In genomic region chr3:130760711-130761435, GRCm38 (mm10) we compare ENCODE assay signal across 8 mouse cellular contexts. TPM values are rescaled to one million over a fixed set of nuclear protein-coding genes. Genes with fewer than 3 reads are reported as not detected.
A peak's percentile ranks its signal among the peaks of the same experiment; 100 is the strongest.
DNase-seq lines count a peak whose midpoint lies in the region; ATAC-seq and TF ChIP-seq lines count a peak whose summit lies in the region.

No protein-coding gene starts in this region.

- no peak overlapping the region for H3K9ac ChIP-seq in kidney, embryonic 16.5 days (replicated peaks; ENCODE audit: low read length)
- no peak overlapping the region for H3K9ac ChIP-seq in liver, embryonic 14.5 days (replicated peaks)

- H3K27ac ChIP-seq in kidney, embryonic 16.5 days (ENCODE audit: low read length): no peak overlapping the region
- no peak overlapping the region for H3K27ac ChIP-seq in liver, embryonic 14.5 days

- peak; percentile 44 for DNase-seq in kidney, adult 18-20 months
- DNase-seq in adrenal gland, adult (ENCODE audit: inconsistent age in 2 of 2, low spot score in 1 of 2): peak; percentile 59 to 88
- peak; percentile 82 for DNase-seq in embryo, embryonic 11 days
- DNase-seq in induced T-regulatory cell, adult 2 months (ENCODE audit: low read depth): peak; percentile 87
- DNase-seq in liver, embryonic 14.5 days (ENCODE audit: low read depth in 3 of 3, low spot score in 3 of 3): peak in 2 of 3 experiments; percentile 11 to 13
- peak; percentile 69 for DNase-seq in ovary, postnatal 14 days (ENCODE audit: low spot score)
- peak; percentile 87 for DNase-seq in thymus, postnatal 14 days

- H3K4me3 ChIP-seq in kidney, embryonic 16.5 days (ENCODE audit: low read length): no peak overlapping the region
- no peak overlapping the region for H3K4me3 ChIP-seq in liver, embryonic 14.5 days (ENCODE audit: insufficient read depth in 1 of 2, low read depth in 2 of 2, low read length in 2 of 2)

- ATAC-seq in kidney, embryonic 16.5 days (ENCODE audit: low FRiP score, low TSS enrichment): no peak
- ATAC-seq in liver, embryonic 14.5 days (ENCODE audit: insufficient read depth): no peak

- H3K9me3 ChIP-seq in kidney, embryonic 16.5 days (ENCODE audit: low read length): no peaks in the 10 kb centered on the region
- no peaks in the 10 kb centered on the region for H3K9me3 ChIP-seq in liver, embryonic 14.5 days (ENCODE audit: control insufficient read depth, low read length)

- no peaks in the 10 kb centered on the region for H3K4me1 ChIP-seq in kidney, embryonic 16.5 days (ENCODE audit: insufficient read depth, low read length)
- H3K4me1 ChIP-seq in liver, embryonic 14.5 days (replicated peaks; ENCODE audit: control insufficient read depth in 2 of 2, insufficient read depth in 2 of 2, low read length in 1 of 2): no peaks in the 10 kb centered on the region

- TF ChIP-seq CTCF in liver, embryonic 14.5 days (IDR thresholded peaks at IDR 0.05; ENCODE audit: low read depth): peak; percentile 57

- H3K27me3 ChIP-seq in kidney, embryonic 16.5 days (ENCODE audit: insufficient read depth, low read length): no peaks in the 10 kb centered on the region
- H3K27me3 ChIP-seq in liver, embryonic 14.5 days (ENCODE audit: control insufficient read depth, insufficient read depth, low read length): no peaks in the 10 kb centered on the region

- H3K36me3 ChIP-seq in kidney, embryonic 16.5 days (ENCODE audit: insufficient read depth, low read length): no peaks in the 10 kb centered on the region
- H3K36me3 ChIP-seq in liver, embryonic 14.5 days (replicated peaks; ENCODE audit: control insufficient read depth, insufficient read depth, low read depth): no peaks in the 10 kb centered on the region

- TF ChIP-seq EP300 in liver, embryonic 14.5 days (IDR thresholded peaks at IDR 0.05; ENCODE audit: low read depth): no peak

- 52% methylated on average over 24 of the region's 24 CpGs for WGBS in kidney, embryonic 16.5 days
- 46% methylated on average over 24 of the region's 24 CpGs for WGBS in liver, embryonic 14.5 days (ENCODE audit: insufficient replicate concordance)

- no peak overlapping the region for H3K4me2 ChIP-seq in kidney, embryonic 16.5 days (replicated peaks; ENCODE audit: low read depth, low read length)
- no peak overlapping the region for H3K4me2 ChIP-seq in liver, embryonic 14.5 days (ENCODE audit: low read depth)

RNA-seq across cellular contexts. Expression of gene Rpl34, which starts 30.7 kb away (rescaled TPM):
- 806 and 861 TPM in 2 replicates for polyA plus RNA-seq in kidney, embryonic 16.5 days (2015; fragmentation: Nextera tagmentation; extraction: Ambion mirVana)
- 1,092 and 1,411 TPM in 2 replicates for polyA plus RNA-seq in liver, embryonic 14.5 days (2012; rRNA removed)
- 774 and 822 TPM in 2 replicates for polyA plus RNA-seq in liver, embryonic 14.5 days (2014; fragmentation: Nextera tagmentation; extraction: Ambion mirVana)

RNA-seq across cellular contexts. Expression of gene Ostc, which starts 51.6 kb away (rescaled TPM):
- polyA plus RNA-seq in kidney, embryonic 16.5 days (2015; fragmentation: Nextera tagmentation; extraction: Ambion mirVana): 356 and 387 TPM in 2 replicates
- polyA plus RNA-seq in liver, embryonic 14.5 days (2012; rRNA removed): 88.0 and 101 TPM in 2 replicates
- polyA plus RNA-seq in liver, embryonic 14.5 days (2014; fragmentation: Nextera tagmentation; extraction: Ambion mirVana): 211 and 228 TPM in 2 replicates

Comparison
In these comparisons a context has a peak if more than half of its experiments do, and no peak if none do; other contexts are left out.
1. DNase-seq: peak in every context shown above with its lines; median percentile 87 in induced T-regulatory cell, adult 2 months; 87 in thymus, postnatal 14 days; 82 in embryo, embryonic 11 days; 74 in adrenal gland, adult; 69 in ovary, postnatal 14 days; 44 in kidney, adult 18-20 months; 12 in liver, embryonic 14.5 days.